In the genomic region with DNA sequence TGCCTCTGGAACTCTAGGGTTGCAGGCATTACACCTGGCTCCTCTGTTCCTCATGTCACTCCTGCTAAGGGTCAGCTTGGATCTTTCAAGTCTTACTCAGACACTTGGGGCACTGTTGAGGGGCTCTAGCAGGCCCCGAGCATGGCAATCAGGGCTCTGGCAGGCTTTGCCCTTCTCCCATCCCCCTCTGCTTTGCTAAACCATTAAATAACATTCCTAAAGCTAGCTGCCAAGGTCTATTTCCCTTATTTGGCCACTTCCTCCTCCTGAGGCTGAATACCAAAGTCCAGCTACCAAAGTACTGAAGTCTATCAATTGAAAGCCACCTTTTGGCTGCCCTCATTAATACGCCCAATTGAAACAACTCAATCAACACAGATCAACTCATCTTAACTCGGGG, we compare ENCODE assay signal across 10 mouse cellular contexts. TPM values are rescaled to one million over a fixed set of nuclear protein-coding genes. Genes with fewer than 3 reads are reported as not detected.
DNase-seq lines count a peak whose midpoint lies in the region; ATAC-seq and TF ChIP-seq lines count a peak whose summit lies in the region.
"Had no signal": no experiment of that assay in that cellular context is flagged by ENCODE, and none has a peak within 500 bp of the region (broad histone marks: within the 10 kb centered on the region; RNA-seq: fewer than 3 reads in every experiment).

No protein-coding gene starts in this region.

- peak; percentile 59 for DNase-seq in adrenal gland, postnatal 14 days
- DNase-seq in adrenal gland, postnatal 25 days: no peak
- peak; percentile 31 for DNase-seq in embryo, embryonic 10 days (ENCODE audit: low spot score)
- peak; percentile 74 for DNase-seq in kidney, postnatal 0 days (ENCODE audit: low spot score)
- DNase-seq in lung, postnatal 10 days: peak; percentile 75
- DNase-seq in right cerebral cortex, postnatal 14 days: no peak
- no peak for DNase-seq in B cell, adult 2 months
- DNase-seq: gastrocnemius, postnatal 14 days had no signal

- no peak overlapping the region for H3K4me2 ChIP-seq in kidney, postnatal 0 days (ENCODE audit: low read length)
- H3K4me2 ChIP-seq in hindbrain, embryonic 16.5 days (ENCODE audit: low read length): no peak overlapping the region

- 36% methylated on average over 3 of the region's 3 CpGs for WGBS in kidney, postnatal 0 days
- WGBS in hindbrain, embryonic 16.5 days: 30% methylated on average over 3 of the region's 3 CpGs

- H3K36me3 ChIP-seq in kidney, postnatal 0 days (ENCODE audit: insufficient read depth, low read length): no peaks in the 10 kb centered on the region
- no peaks in the 10 kb centered on the region for H3K36me3 ChIP-seq in hindbrain, embryonic 16.5 days (ENCODE audit: control insufficient read depth, insufficient read depth, low read length)

- H3K9ac ChIP-seq in kidney, postnatal 0 days (ENCODE audit: low read depth, low read length): no peak overlapping the region
- H3K9ac ChIP-seq in hindbrain, embryonic 16.5 days (ENCODE audit: low read depth, low read length): no peak overlapping the region

- peak overlapping the region; percentile 65; the same call in 1 of the 2 replicates for H3K27ac ChIP-seq in kidney, postnatal 0 days
- no peak overlapping the region for H3K27ac ChIP-seq in hindbrain, embryonic 16.5 days (ENCODE audit: low read depth, low read length)

- peak; percentile 76; the same call in 1 of the 2 replicates for ATAC-seq in kidney, postnatal 0 days (replicated peaks; ENCODE audit: low FRiP score, low read depth)
- ATAC-seq in hindbrain, embryonic 16.5 days: no peak

- peak; percentile 28; the same call in 1 of the 2 replicates for TF ChIP-seq CTCF in kidney, postnatal 0 days (IDR thresholded peaks at IDR 0.05; ENCODE audit: low read depth)

- H3K9me3 ChIP-seq in kidney, postnatal 0 days (replicated peaks; ENCODE audit: low read length): no peaks in the 10 kb centered on the region
- no peaks in the 10 kb centered on the region for H3K9me3 ChIP-seq in hindbrain, embryonic 16.5 days (ENCODE audit: control insufficient read depth, low read length)

- no peaks in the 10 kb centered on the region for H3K27me3 ChIP-seq in kidney, postnatal 0 days (ENCODE audit: insufficient read depth, low read length)
- H3K27me3 ChIP-seq in hindbrain, embryonic 16.5 days (replicated peaks; ENCODE audit: control insufficient read depth, insufficient read depth, low read length): no peaks in the 10 kb centered on the region

- no peak overlapping the region for H3K4me3 ChIP-seq in kidney, postnatal 0 days (replicated peaks; ENCODE audit: low read depth, low read length)
- no peak overlapping the region for H3K4me3 ChIP-seq in hindbrain, embryonic 16.5 days (ENCODE audit: low read length)

- H3K4me1 ChIP-seq in kidney, postnatal 0 days (replicated peaks; ENCODE audit: insufficient read depth, low read length): no peaks in the 10 kb centered on the region; the same call in 1 of the 2 replicates
- H3K4me1 ChIP-seq in hindbrain, embryonic 16.5 days (ENCODE audit: control insufficient read depth, insufficient read depth, low read depth, low read length): peaks cover 6% of the 10 kb centered on the region

RNA-seq across cellular contexts. Expression of a gene that starts 3.5 kb away (rescaled TPM):
- 69.1 and 93.9 TPM in 2 replicates for total RNA-seq in adrenal gland, postnatal 14 days (2021)
- 33.4 and 39.2 TPM in 2 replicates for total RNA-seq in adrenal gland, postnatal 25 days (2021)
- 33.2 and 34.4 TPM in 2 replicates for polyA plus RNA-seq in kidney, postnatal 0 days (2015; fragmentation: Nextera tagmentation; extraction: Ambion mirVana)
- 18.8 and 21.9 TPM in 2 replicates for polyA plus RNA-seq in hindbrain, embryonic 16.5 days (2015; fragmentation: Nextera tagmentation; extraction: Ambion mirVana)

RNA-seq across cellular contexts. Expression of a gene that starts 13.7 kb away (rescaled TPM):
- total RNA-seq in adrenal gland, postnatal 14 days (2021): 20.2 and 21.2 TPM in 2 replicates
- 21.4 and 24.9 TPM in 2 replicates for total RNA-seq in adrenal gland, postnatal 25 days (2021)
- polyA plus RNA-seq in kidney, postnatal 0 days (2015; fragmentation: Nextera tagmentation; extraction: Ambion mirVana): 76.5 and 78.3 TPM in 2 replicates
- polyA plus RNA-seq in hindbrain, embryonic 16.5 days (2015; fragmentation: Nextera tagmentation; extraction: Ambion mirVana): 1.4 and 1.5 TPM in 2 replicates

RNA-seq across cellular contexts. Expression of a gene that starts 14.1 kb away (rescaled TPM):
- not detected in 2 replicates for total RNA-seq in adrenal gland, postnatal 14 days (2021)
- not detected in 2 replicates for total RNA-seq in adrenal gland, postnatal 25 days (2021)
- 0.71 TPM in 1 of 2 replicates, not detected in the other for polyA plus RNA-seq in kidney, postnatal 0 days (2015; fragmentation: Nextera tagmentation; extraction: Ambion mirVana)
- polyA plus RNA-seq in hindbrain, embryonic 16.5 days (2015; fragmentation: Nextera tagmentation; extraction: Ambion mirVana): 0.50 TPM in 1 of 2 replicates, not detected in the other
- total RNA-seq: gastrocnemius, postnatal 14 days; left cerebral cortex, adult 8-10 months had no signal

RNA-seq across cellular contexts. Expression of a gene that starts 21.7 kb away (rescaled TPM):
- total RNA-seq in adrenal gland, postnatal 14 days (2021): 210 and 231 TPM in 2 replicates
- 142 and 159 TPM in 2 replicates for total RNA-seq in adrenal gland, postnatal 25 days (2021)
- polyA plus RNA-seq in kidney, postnatal 0 days (2015; fragmentation: Nextera tagmentation; extraction: Ambion mirVana): 183 and 188 TPM in 2 replicates
- polyA plus RNA-seq in hindbrain, embryonic 16.5 days (2015; fragmentation: Nextera tagmentation; extraction: Ambion mirVana): 73.5 and 89.1 TPM in 2 replicates

RNA-seq across cellular contexts. Expression of a gene that starts 27.5 kb away (rescaled TPM):
- total RNA-seq in adrenal gland, postnatal 14 days (2021): 0.59 and 0.79 TPM in 2 replicates
- total RNA-seq in adrenal gland, postnatal 25 days (2021): not detected in 2 replicates
- polyA plus RNA-seq in kidney, postnatal 0 days (2015; fragmentation: Nextera tagmentation; extraction: Ambion mirVana): not detected in 2 replicates
- polyA plus RNA-seq in hindbrain, embryonic 16.5 days (2015; fragmentation: Nextera tagmentation; extraction: Ambion mirVana): not detected in 2 replicates
- total RNA-seq: gastrocnemius, postnatal 14 days; left cerebral cortex, adult 8-10 months had no signal

Comparison
In these comparisons a context has a peak if more than half of its experiments do, and no peak if none do; other contexts are left out.
1. DNase-seq: peak in adrenal gland, postnatal 14 days (single experiment), embryo, embryonic 10 days (single experiment), kidney, postnatal 0 days (single experiment) and lung, postnatal 10 days (single experiment); none in adrenal gland, postnatal 25 days (single experiment), right cerebral cortex, postnatal 14 days (single experiment) and B cell, adult 2 months (0 of 2).